Mouse (Mus musculus) neural tube, embryonic 15.5 days (tissue): ENCODE results near the gene Cars2. TPM values are rescaled to one million over a fixed set of nuclear protein-coding genes. Genes with fewer than 3 reads are reported as not detected.

Experiments used
- ATAC-seq: fragments of 200-750 bp; cut with Nextera tagmentation; 2 replicates; pipeline ENCODE4 v1.8.0; 2017; ENCODE audit warnings: mild to moderate bottlenecking, moderate TSS enrichment, moderate library complexity; ENCODE audit not compliant: low FRiP score
- H3K27ac ChIP-seq: fragments of 300-500 bp; sonication (generic); replicated peaks from 2 replicates; pipeline ENCODE4 v1.5.1; 2015; ENCODE audit warnings: mild to moderate bottlenecking, inconsistent platforms
- H3K27me3 ChIP-seq: fragments of 300-500 bp; sonication (generic); replicated peaks from 2 replicates; pipeline ENCODE4 v1.6.1; 2015; ENCODE audit warnings: inconsistent platforms
- H3K36me3 ChIP-seq: fragments of 300-500 bp; sonication (generic); 2 replicates; pipeline ENCODE4 v1.6.1; 2015; ENCODE audit warnings: inconsistent platforms
- H3K4me1 ChIP-seq: fragments of 300-500 bp; sonication (generic); 2 replicates; pipeline ENCODE4 v1.6.1; 2015; ENCODE audit warnings: inconsistent platforms
- H3K4me2 ChIP-seq: fragments of 300-500 bp; sonication (generic); 2 replicates; pipeline ENCODE4 v1.6.1; 2015; ENCODE audit warnings: inconsistent platforms, mild to moderate bottlenecking, moderate library complexity
- H3K4me3 ChIP-seq: fragments of 300-500 bp; sonication (generic); replicated peaks from 2 replicates; pipeline ENCODE4 v1.5.1; 2015; ENCODE audit warnings: mild to moderate bottlenecking, inconsistent platforms
- H3K9ac ChIP-seq: fragments of 300-500 bp; sonication (generic); replicated peaks from 2 replicates; pipeline ENCODE4 v1.6.1; 2015; ENCODE audit warnings: mild to moderate bottlenecking, inconsistent platforms
- H3K9me3 ChIP-seq: fragments of 300-500 bp; sonication (generic); replicated peaks from 2 replicates; pipeline ENCODE4 v1.6.1; 2016; ENCODE audit warnings: inconsistent platforms
- WGBS: fragments of 180-500 bp; shearing (Covaris S2); methylation state at CpG from one replicate; pipeline ENCODE4 v1.1.7; 2015; ENCODE audit warnings: mixed read lengths; 5-methylcytosine and 5-hydroxymethylcytosine counted together
- polyA plus RNA-seq: library from polyadenylated mRNA; unstranded; fragments of >200 nt; fragmentation: Nextera tagmentation; extraction: Ambion mirVana; gene quantifications from 2 replicates; pipeline ENCODE4 v1.2.1, GENCODE M21; 2015

Cars2 gene
- polyA plus RNA-seq, result 26.8 and 27.7 TPM in 2 replicates

GRCm38 (mm10) chr8:11550281-11550948 is at the start of gene Cars2:
Cars2 (minus strand) TSS chr8:11550783.
- H3K4me2 ChIP-seq, result peak within 1 kb of the TSS; percentile 82
- WGBS, result under 1% methylated on average over 53 of the region's 53 CpGs
- H3K4me1 ChIP-seq, result peaks cover 30% of the 10 kb centered on the region
- peak within 1 kb of the TSS; percentile 87 for H3K4me3 ChIP-seq
- H3K9ac ChIP-seq, result peak within 1 kb of the TSS; percentile 95
- ATAC-seq, result peak; percentile 49
- peak within 1 kb of the TSS; percentile 93 for H3K27ac ChIP-seq
- H3K9me3 ChIP-seq, result no peaks in the 10 kb centered on the region
- H3K27me3 ChIP-seq, result no peaks in the 10 kb centered on the region
- peaks cover 11% of the 10 kb centered on the region for H3K36me3 ChIP-seq

- WGBS, result 74% methylated on average over 12 of the region's 12 CpGs
- ATAC-seq, result no peak
- H3K9me3 ChIP-seq, result no peaks in the 10 kb centered on the region
Measured at GRCm38 (mm10) chr8:11593222-11593884, 42.8 kb upstream of the Cars2 start.

GRCm38 (mm10) chr8:11592296-11592695 is 41.7 kb upstream of the Cars2 start:
- WGBS, result 53% methylated on average over 13 of the region's 13 CpGs
- Histone ChIP-seq H3K4me2 (no peak overlapping the region), H3K27me3 (no peaks in the 10 kb centered on the region), H3K4me1 (no peaks in the 10 kb centered on the region), H3K9me3 (no peaks in the 10 kb centered on the region), H3K27ac (no peak overlapping the region), H3K36me3 (no peaks in the 10 kb centered on the region), H3K4me3 (no peak overlapping the region), H3K9ac (no peak overlapping the region)
- ATAC-seq, result no peak

More at GRCm38 (mm10) chr8:11593222-11593884, 42.8 kb upstream of the Cars2 start:
- H3K4me2 ChIP-seq, result no peak overlapping the region
- H3K4me3 ChIP-seq, result no peak overlapping the region
- H3K27me3 ChIP-seq, result no peaks in the 10 kb centered on the region
- H3K4me1 ChIP-seq, result no peaks in the 10 kb centered on the region
- H3K36me3 ChIP-seq, result no peaks in the 10 kb centered on the region
- no peak overlapping the region for H3K9ac ChIP-seq
- H3K27ac ChIP-seq, result no peak overlapping the region

GRCm38 (mm10) chr8:11591837-11592236 is 41.3 kb upstream of the Cars2 start:
- no peak for ATAC-seq
- Histone ChIP-seq H3K9ac (no peak overlapping the region), H3K27me3 (no peaks in the 10 kb centered on the region), H3K4me1 (no peaks in the 10 kb centered on the region), H3K4me3 (no peak overlapping the region), H3K9me3 (no peaks in the 10 kb centered on the region), H3K27ac (no peak overlapping the region), H3K4me2 (no peak overlapping the region), H3K36me3 (no peaks in the 10 kb centered on the region)
- WGBS, result 85% methylated on average over 4 of the region's 4 CpGs

GRCm38 (mm10) chr8:11586374-11586745 is 35.8 kb upstream of the Cars2 start:
- no peak for ATAC-seq
- Histone ChIP-seq H3K9me3 (no peaks in the 10 kb centered on the region), H3K27ac (no peak overlapping the region), H3K4me1 (no peaks in the 10 kb centered on the region), H3K4me3 (no peak overlapping the region), H3K27me3 (no peaks in the 10 kb centered on the region), H3K4me2 (no peak overlapping the region), H3K9ac (no peak overlapping the region), H3K36me3 (no peaks in the 10 kb centered on the region)
- 68% methylated on average over 2 of the region's 2 CpGs for WGBS

GRCm38 (mm10) chr8:11585513-11586373 is 35.2 kb upstream of the Cars2 start:
- no peak overlapping the region for H3K27ac ChIP-seq
- H3K9ac ChIP-seq, result no peak overlapping the region
- H3K4me1 ChIP-seq, result no peaks in the 10 kb centered on the region
- H3K9me3 ChIP-seq, result no peaks in the 10 kb centered on the region
- no peak overlapping the region for H3K4me2 ChIP-seq
- no peak for ATAC-seq
- no peaks in the 10 kb centered on the region for H3K36me3 ChIP-seq
- 86% methylated on average over 21 of the region's 21 CpGs for WGBS
- H3K27me3 ChIP-seq, result no peaks in the 10 kb centered on the region
- H3K4me3 ChIP-seq, result no peak overlapping the region

GRCm38 (mm10) chr8:11575604-11576384 is 25.2 kb upstream of the Cars2 start:
- no peak overlapping the region for H3K27ac ChIP-seq
- no peaks in the 10 kb centered on the region for H3K27me3 ChIP-seq
- 45% methylated on average over 16 of the region's 16 CpGs for WGBS
- no peak overlapping the region for H3K4me3 ChIP-seq
- ATAC-seq, result no peak
- H3K4me2 ChIP-seq, result no peak overlapping the region
- H3K36me3 ChIP-seq, result no peaks in the 10 kb centered on the region
- no peaks in the 10 kb centered on the region for H3K9me3 ChIP-seq
- no peak overlapping the region for H3K9ac ChIP-seq
- H3K4me1 ChIP-seq, result peaks cover 10% of the 10 kb centered on the region

- H3K27me3 ChIP-seq, result no peaks in the 10 kb centered on the region
Measured at GRCm38 (mm10) chr8:11574911-11575603, 24.5 kb upstream of the Cars2 start.

GRCm38 (mm10) chr8:11572428-11572827 is 21.8 kb upstream of the Cars2 start:
- WGBS, result 85% methylated on average over 6 of the region's 6 CpGs
- no peak overlapping the region for H3K9ac ChIP-seq
- no peaks in the 10 kb centered on the region for H3K36me3 ChIP-seq
- H3K9me3 ChIP-seq, result no peaks in the 10 kb centered on the region
- H3K27ac ChIP-seq, result no peak overlapping the region
- no peaks in the 10 kb centered on the region for H3K27me3 ChIP-seq
- peaks cover 10% of the 10 kb centered on the region for H3K4me1 ChIP-seq
- H3K4me2 ChIP-seq, result no peak overlapping the region
- no peak overlapping the region for H3K4me3 ChIP-seq
- no peak for ATAC-seq

More at GRCm38 (mm10) chr8:11574911-11575603, 24.5 kb upstream of the Cars2 start:
- ATAC-seq, result no peak
- Histone ChIP-seq H3K36me3 (no peaks in the 10 kb centered on the region), H3K9me3 (no peaks in the 10 kb centered on the region), H3K27ac (no peak overlapping the region), H3K4me2 (no peak overlapping the region), H3K4me1 (peaks cover 10% of the 10 kb centered on the region), H3K9ac (no peak overlapping the region), H3K4me3 (no peak overlapping the region)
- WGBS, result 81% methylated on average over 9 of the region's 9 CpGs

GRCm38 (mm10) chr8:11571950-11572349 is 21.4 kb upstream of the Cars2 start:
- 90% methylated on average over 10 of the region's 10 CpGs for WGBS
- H3K9me3 ChIP-seq, result no peaks in the 10 kb centered on the region
- no peak overlapping the region for H3K27ac ChIP-seq
- no peak for ATAC-seq
- H3K4me2 ChIP-seq, result no peak overlapping the region
- H3K36me3 ChIP-seq, result peaks cover 1% of the 10 kb centered on the region
- H3K27me3 ChIP-seq, result no peaks in the 10 kb centered on the region
- H3K4me3 ChIP-seq, result no peak overlapping the region
- peaks cover 10% of the 10 kb centered on the region for H3K4me1 ChIP-seq
- no peak overlapping the region for H3K9ac ChIP-seq

- ATAC-seq, result no peak
- no peaks in the 10 kb centered on the region for H3K27me3 ChIP-seq
- H3K4me2 ChIP-seq, result no peak overlapping the region
- peaks cover 7% of the 10 kb centered on the region for H3K36me3 ChIP-seq
- WGBS, result 84% methylated on average over 4 of the region's 4 CpGs
- H3K9me3 ChIP-seq, result no peaks in the 10 kb centered on the region
- no peak overlapping the region for H3K9ac ChIP-seq
- H3K4me1 ChIP-seq, result peaks cover 2% of the 10 kb centered on the region; the same call in 1 of the 2 replicates
- no peak overlapping the region for H3K4me3 ChIP-seq
- H3K27ac ChIP-seq, result no peak overlapping the region
Measured at GRCm38 (mm10) chr8:11570742-11571141, 20.2 kb upstream of the Cars2 start.
